Mouse (Mus musculus) activated CD4-positive, CD25-positive, alpha-beta regulatory T cell, adult 9 weeks (primary cell): Measurements from ENCODE around the gene Asb8. TPM values are rescaled to one million over a fixed set of nuclear protein-coding genes. Genes with fewer than 3 reads are reported as not detected.

Experiments
- polyA plus RNA-seq: library from polyadenylated mRNA; unstranded; fragments of 100-300 nt; shearing (Covaris generic); gene quantifications from one replicate; pipeline ENCODE4 v1.2.1, GENCODE M21; 2017

The Asb8 gene
- 47.8 TPM for polyA plus RNA-seq

DNA sequence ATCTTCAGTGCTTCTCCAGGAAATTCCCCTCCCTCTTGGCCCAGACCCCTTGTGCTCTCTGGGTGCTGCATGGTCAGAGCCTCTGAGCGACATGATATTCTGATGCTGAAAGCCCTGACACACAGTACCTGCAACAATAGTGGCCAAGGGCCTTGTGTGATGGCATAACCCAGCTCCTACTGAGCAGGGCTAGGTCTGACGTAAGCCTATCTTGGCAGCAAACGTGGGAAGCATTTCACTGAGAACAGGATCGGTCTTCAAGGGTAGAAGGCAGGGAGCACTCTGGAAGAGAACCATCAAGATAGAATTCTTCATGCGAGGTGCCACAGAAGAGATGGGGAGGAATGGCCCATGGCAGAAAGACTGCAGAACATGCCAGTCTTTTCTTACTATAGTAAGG, at the start of gene Asb8:
Gene Asb8, minus strand, starts transcription at position 101 of the 400 bp plus-strand sequence.

DNA sequence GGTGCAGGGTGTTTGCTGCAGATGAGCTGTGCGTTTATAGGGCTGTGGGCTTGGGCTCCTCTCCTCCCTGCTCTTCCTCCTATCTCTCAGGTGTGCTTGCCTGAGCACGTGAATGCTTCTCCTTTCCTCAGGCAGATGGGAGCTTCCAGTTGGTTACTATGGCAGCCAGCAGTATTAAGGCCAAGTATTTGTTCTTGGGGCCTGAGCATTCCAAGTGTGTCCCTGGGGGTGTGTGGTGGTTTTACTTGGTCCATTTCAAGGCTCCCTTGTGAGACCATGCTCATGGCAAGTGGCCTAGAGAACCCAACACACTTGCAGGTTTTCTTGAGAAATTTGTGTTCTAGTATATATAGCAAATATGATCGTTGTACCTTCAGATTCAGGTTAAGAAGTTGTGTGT, 30.0 kb upstream of the Asb8 start, which contains the start of gene Olfr288:
Gene Olfr288, minus strand, starts transcription at position 101 of the 400 bp plus-strand sequence.

DNA sequence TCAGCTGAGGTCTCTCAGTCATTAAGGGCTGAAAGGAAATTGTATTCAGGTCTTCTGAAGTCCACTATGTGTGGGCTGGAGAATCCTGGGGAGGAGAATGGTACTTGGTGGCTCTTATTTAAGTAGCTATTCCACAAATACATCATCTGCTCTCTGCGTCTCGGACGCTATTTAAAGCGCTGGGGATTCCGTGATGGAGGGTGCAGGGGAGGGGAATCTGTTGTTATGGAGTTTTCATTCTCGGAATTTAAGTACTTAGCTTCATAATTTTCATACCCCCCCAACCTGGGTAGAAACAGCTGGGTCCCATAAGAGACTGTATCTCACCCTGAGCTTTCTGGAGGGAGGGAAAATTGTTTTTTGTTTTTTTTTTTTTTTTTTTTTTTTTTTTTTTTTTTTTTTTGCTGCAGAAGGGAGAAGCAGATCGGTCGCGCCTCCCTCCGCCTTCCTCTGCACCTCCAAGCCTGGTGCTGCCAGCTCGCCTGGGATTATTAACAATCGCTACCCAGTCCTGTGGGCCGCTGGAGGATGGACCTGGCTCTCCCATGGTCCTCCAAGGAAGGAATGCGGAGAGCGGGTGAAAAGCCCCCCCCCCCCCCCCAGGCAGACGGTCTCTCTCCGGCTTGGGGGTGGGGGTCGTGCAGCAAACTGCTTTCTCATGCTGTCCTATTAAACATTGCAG, 1.7 kb upstream of the Asb8 start, which contains the start of gene Ccdc184:
Gene Ccdc184, plus strand, starts transcription at position 196 of the 682 bp plus-strand sequence.

DNA sequence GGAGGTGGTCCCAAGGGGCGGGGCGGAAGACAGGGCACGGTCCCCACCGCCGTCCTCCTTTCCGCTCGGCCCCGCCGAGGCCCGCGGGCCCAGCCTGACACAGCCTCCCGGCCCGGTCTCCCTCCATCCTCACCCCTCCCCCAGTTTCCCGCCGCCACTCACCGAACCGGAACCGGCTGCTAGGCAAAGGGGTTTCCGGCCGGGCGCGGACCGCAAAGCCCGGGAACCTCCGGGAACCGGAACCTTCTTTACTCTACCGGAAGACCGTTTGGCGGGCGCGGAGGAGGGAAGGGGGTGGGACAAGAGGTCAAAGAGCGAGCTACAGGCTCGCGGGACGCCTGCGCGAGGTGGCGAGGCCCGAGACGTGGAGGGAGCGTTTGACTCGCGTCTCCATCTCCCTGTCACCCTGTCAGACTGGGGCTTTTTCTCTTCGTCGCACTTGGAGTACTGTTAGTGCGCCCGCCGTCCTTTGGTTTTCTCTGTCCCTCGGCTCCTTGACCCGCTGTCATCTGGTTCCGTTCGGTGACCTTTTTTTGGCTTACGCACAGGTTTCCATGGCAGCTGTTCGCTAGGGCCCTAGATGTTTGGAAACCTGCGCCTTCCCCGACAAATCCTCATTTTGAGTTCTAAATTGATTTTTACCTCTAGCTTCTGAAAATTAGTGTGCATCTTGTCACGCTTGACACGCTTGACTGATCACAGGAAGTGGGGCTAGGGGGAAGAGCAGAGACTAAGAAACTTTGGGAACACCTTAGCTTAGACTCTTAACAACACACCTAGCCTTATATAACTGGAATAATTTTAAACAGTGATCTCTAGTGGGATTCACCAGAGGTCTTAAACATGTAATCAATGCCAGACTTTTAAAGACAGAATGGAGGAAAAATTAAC, 72.1 kb downstream of the Asb8 start, which contains the start of gene Senp1:
Gene Senp1, minus strand, starts transcription at position 624 of the 891 bp plus-strand sequence.

DNA sequence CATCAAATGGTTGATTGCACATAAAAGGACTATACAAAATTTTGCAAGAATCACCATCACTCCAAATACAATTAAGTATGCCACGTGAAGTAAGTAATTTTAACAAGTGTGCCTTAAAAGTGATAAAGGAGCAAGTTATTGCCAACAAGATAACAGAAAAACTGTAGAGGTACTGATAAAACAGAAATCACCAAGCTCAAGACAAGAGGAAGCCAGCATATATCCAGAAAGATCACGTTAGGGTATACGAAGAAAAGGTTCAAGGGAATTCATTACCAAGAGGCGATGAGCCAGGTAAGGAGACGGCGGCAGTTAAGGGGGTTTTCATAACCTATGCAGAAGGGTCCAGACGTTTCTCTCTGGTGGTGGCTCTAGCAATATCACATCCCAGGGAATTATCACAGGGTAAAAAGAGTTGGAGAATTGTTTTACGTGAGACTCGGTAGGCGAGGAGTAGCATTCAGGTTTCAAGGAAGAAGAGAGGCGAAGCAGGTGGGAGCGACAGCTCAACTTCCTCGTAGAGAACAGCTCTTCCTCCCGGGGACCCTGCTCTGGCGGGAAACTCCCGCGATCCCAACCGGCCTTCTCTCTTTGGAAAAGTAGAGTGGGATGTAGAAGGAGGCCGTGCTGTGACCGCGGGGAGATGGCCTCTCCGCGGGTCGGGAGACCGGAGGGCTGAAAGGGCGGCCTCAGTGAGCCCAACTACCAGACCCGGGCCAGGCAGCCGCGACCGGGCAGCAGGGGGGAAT, 72.9 kb downstream of the Asb8 start, which contains the start of gene Pfkm:
Gene Pfkm, plus strand, starts transcription at position 218 of the 749 bp plus-strand sequence.

Other genes with a start within 250 kb of the Asb8 start
- gene Tmem106c, start 201.4 kb downstream of the Asb8 start, polyA plus RNA-seq, result 24.2 TPM
- not detected for gene Col2a1, start 160.9 kb downstream of the Asb8 start, polyA plus RNA-seq
- gene Pfkm, start 73.0 kb downstream of the Asb8 start, polyA plus RNA-seq, result 13.4 TPM
- 57.4 TPM for gene Senp1, start 71.9 kb downstream of the Asb8 start, polyA plus RNA-seq
- 0.21 TPM for gene Ccdc184, start 1.5 kb upstream of the Asb8 start, polyA plus RNA-seq
- not detected for gene Olfr288, start 29.9 kb upstream of the Asb8 start, polyA plus RNA-seq
- not detected for gene Gm44579, start 55.4 kb upstream of the Asb8 start, polyA plus RNA-seq
- gene Olfr287, start 55.4 kb upstream of the Asb8 start, polyA plus RNA-seq, result not detected
- gene Olfr286, start 68.8 kb upstream of the Asb8 start, polyA plus RNA-seq, result not detected
- gene H1fnt, start 91.7 kb upstream of the Asb8 start, polyA plus RNA-seq, result not detected
- not detected for gene Zfp641, start 130.5 kb upstream of the Asb8 start, polyA plus RNA-seq
- gene Olfr285, start 151.7 kb upstream of the Asb8 start, polyA plus RNA-seq, result not detected
- not detected for gene Olfr284, start 175.4 kb upstream of the Asb8 start, polyA plus RNA-seq
- not detected for gene Olfr283, start 215.3 kb upstream of the Asb8 start, polyA plus RNA-seq